Mouse (Mus musculus) erythroblast, embryonic 14.5 days (primary cell): ENCODE measurements around the gene Ccdc81. TPM values are rescaled to one million over a fixed set of nuclear protein-coding genes. Genes with fewer than 3 reads are reported as not detected.

Experiments used
- H3K27me3 ChIP-seq: 2 replicates; pipeline ENCODE4 v1.6.1; 2012; ENCODE audit warnings: inconsistent platforms; ENCODE audit not compliant: control insufficient read depth
- H3K36me3 ChIP-seq: 2 replicates; pipeline ENCODE4 v1.6.1; 2012; ENCODE audit warnings: mild to moderate bottlenecking, inconsistent platforms; ENCODE audit not compliant: control insufficient read depth
- H3K4me1 ChIP-seq: 2 replicates; pipeline ENCODE4 v1.6.1; 2012; ENCODE audit warnings: inconsistent platforms; ENCODE audit not compliant: control insufficient read depth
- H3K4me3 ChIP-seq: replicated peaks from 2 replicates; pipeline ENCODE3; 2012; ENCODE audit warnings: moderate library complexity, mild to moderate bottlenecking, inconsistent platforms
- H3K9me3 ChIP-seq: 2 replicates; pipeline ENCODE4 v1.6.1; 2012; ENCODE audit warnings: low read length, inconsistent platforms, mixed read lengths; ENCODE audit not compliant: control insufficient read depth
- GATA1 ChIP-seq: IDR thresholded peaks from 2 replicates; pipeline ENCODE4 v1.6.1; 2012; ENCODE audit warnings: low read length, inconsistent platforms, mixed read lengths
- TAL1 ChIP-seq: IDR thresholded peaks from 3 replicates; pipeline ENCODE4 v1.6.1; 2012; ENCODE audit warnings: low read length, inconsistent platforms, mixed read lengths
- polyA plus RNA-seq: library from polyadenylated mRNA; stranded (reverse); fragments of >175 nt; gene quantifications from 2 replicates; pipeline ENCODE4 v1.2.3, GENCODE M21; 2012

Gene Ccdc81
- polyA plus RNA-seq, 1 experiment: not detected

DNA sequence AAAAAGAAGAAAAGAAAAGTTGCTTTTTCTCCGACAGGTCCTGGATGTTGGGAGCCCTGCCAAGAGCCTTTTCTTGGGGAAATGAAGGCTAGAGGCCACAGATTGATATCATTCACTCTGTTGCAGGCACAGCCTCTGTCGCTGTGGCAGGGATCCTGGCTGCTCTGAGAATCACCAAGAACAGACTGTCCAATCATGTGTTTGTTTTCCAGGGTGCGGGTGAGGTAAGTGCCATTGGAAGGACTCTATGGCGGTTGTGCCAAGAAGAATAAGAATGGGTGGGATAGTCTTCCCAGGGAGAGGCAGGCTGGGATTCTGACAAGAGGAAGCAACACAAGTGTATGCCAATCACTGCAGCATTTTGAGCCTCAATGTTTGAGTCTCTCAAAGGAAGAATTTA is 57.8 kb downstream of the Ccdc81 start:
- no peaks in the 10 kb centered on the region for H3K9me3 ChIP-seq
- H3K4me3 ChIP-seq: no peak overlapping the region
- no peaks in the 10 kb centered on the region; the same call in 1 of the 2 replicates for H3K4me1 ChIP-seq
- H3K36me3 ChIP-seq: no peaks in the 10 kb centered on the region
- no peaks in the 10 kb centered on the region for H3K27me3 ChIP-seq
- TF ChIP-seq GATA1 (no peak), TAL1 (no peak)

DNA sequence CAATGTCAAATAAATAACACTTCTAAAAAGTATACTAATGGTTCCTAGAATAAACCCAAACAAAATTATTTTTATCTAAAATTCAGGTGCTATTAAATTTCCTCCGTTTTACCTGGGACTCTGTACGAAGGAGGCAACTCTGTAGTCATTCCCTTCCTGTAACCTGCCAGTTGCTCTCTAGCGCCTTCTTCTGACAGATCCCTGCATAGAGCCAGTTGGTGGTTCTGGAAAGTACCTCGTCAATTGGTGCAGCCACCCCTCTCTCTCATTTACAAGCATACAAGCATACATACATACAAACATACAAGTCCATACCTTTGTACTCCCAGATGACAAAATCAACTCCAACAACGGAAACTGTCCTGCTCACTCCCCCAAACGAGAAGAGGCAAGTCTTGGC is 59.9 kb downstream of the Ccdc81 start:
- Histone ChIP-seq H3K27me3 (no peaks in the 10 kb centered on the region), H3K36me3 (no peaks in the 10 kb centered on the region), H3K4me1 (no peaks in the 10 kb centered on the region; the same call in 1 of the 2 replicates), H3K9me3 (no peaks in the 10 kb centered on the region), H3K4me3 (no peak overlapping the region)
- TF ChIP-seq TAL1 (no peak), GATA1 (no peak)

DNA sequence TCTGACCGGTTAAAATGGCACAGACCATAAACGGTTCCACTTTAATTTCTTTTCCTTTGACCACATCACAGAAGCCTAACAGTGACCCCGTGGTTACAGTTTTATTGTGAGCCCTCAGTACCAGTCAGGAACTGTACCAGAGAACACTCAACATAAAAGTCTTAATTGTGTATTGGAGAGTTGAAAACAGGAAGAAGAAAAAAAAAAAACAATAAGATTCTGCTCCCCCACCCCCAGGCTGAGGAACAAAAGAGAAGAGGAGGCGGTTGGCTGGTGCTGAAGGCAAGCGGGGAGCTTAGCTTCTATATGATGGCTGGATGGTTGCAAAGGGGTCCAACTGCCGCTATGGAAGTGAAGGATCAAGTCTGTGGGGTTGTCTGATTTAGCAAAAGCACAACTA is 60.3 kb downstream of the Ccdc81 start:
- TF ChIP-seq GATA1: no peak
- TF ChIP-seq TAL1: no peak

DNA sequence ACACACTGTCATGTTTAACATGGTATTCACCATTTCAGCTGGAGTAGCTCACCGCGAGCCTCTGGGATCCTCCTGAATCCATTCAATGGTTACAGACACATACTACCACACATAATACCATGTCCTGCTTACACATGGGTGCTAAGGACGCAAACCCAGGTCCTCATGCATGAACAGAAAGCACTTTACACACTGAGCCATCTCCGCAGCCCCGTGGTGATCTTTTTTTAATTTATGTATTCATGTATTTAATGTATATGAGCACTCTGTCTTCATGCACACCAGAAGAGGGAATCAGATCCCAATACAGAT is 61.1 kb downstream of the Ccdc81 start:
- H3K27me3 ChIP-seq: no peaks in the 10 kb centered on the region
- H3K36me3 ChIP-seq: no peaks in the 10 kb centered on the region
- TF ChIP-seq GATA1 (no peak), TAL1 (no peak)
- no peaks in the 10 kb centered on the region; the same call in 1 of the 2 replicates for H3K4me1 ChIP-seq
- no peaks in the 10 kb centered on the region for H3K9me3 ChIP-seq
- no peak overlapping the region for H3K4me3 ChIP-seq

More for the DNA sequence above, 60.3 kb downstream of the Ccdc81 start:
- Histone ChIP-seq H3K4me1 (no peaks in the 10 kb centered on the region; the same call in 1 of the 2 replicates), H3K36me3 (no peaks in the 10 kb centered on the region), H3K4me3 (no peak overlapping the region), H3K27me3 (no peaks in the 10 kb centered on the region), H3K9me3 (no peaks in the 10 kb centered on the region)

DNA sequence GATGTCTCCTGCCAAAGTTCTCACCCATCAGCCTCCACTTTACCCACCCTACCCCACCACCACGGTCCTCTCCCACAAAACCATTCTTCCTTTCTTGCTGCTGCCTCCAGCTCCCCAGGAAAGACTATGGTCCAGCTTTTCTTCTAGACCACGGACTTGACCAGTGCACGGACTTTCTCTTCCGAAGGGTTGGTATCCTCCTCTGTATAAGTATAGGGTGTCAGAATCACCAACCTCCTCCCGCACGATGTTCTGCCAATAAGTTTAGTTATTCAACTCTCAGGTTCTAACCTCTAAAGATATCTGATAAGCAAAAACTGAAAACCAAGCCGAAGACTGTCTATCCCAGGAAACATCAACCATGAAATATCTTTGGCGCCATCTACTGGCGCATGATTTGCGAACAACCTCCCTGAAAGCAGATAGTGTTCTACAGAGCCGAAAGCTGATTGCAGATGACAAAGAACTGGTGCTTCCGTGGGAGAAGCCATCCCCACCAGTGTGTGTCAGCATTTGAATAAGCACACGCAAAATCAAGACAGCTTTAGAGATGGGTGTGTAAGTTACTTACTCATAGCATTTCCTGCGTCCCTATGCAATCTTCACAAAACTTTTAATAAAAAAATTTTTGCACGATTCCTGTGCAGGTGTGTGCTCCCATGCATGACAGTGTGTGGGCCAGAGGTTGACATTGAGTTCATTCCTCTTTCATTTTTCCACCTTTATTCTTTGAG is 61.6 kb downstream of the Ccdc81 start:
- Histone ChIP-seq H3K36me3 (no peaks in the 10 kb centered on the region), H3K4me1 (no peaks in the 10 kb centered on the region; the same call in 1 of the 2 replicates), H3K9me3 (no peaks in the 10 kb centered on the region), H3K27me3 (no peaks in the 10 kb centered on the region), H3K4me3 (no peak overlapping the region)
- TF ChIP-seq GATA1 (no peak; the same call in 1 of the 2 replicates), TAL1 (no peak)

DNA sequence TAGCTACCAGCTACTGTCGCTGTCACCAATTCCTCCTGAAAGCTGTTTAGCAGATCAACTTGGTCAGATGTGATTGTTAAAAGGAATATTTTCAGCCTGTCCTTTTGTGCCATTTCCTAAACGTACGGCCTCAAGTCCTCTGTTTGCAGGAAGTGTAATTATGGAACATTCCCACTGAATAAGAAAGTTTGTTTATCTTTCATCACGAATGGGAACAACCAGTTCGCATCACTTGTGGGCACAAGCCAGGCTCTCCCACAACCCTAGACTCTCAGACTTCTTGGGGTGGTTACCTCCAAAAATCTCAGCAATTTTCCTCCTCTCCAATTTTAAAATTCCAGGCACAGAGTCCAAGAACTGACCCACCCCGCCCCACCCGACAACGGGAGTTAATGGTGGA is 63.7 kb downstream of the Ccdc81 start:
- no peak for TF ChIP-seq GATA1
- TF ChIP-seq TAL1: no peak
- Histone ChIP-seq H3K4me1 (no peaks in the 10 kb centered on the region; the same call in 1 of the 2 replicates), H3K36me3 (no peaks in the 10 kb centered on the region), H3K4me3 (no peak overlapping the region), H3K27me3 (no peaks in the 10 kb centered on the region), H3K9me3 (no peaks in the 10 kb centered on the region)

DNA sequence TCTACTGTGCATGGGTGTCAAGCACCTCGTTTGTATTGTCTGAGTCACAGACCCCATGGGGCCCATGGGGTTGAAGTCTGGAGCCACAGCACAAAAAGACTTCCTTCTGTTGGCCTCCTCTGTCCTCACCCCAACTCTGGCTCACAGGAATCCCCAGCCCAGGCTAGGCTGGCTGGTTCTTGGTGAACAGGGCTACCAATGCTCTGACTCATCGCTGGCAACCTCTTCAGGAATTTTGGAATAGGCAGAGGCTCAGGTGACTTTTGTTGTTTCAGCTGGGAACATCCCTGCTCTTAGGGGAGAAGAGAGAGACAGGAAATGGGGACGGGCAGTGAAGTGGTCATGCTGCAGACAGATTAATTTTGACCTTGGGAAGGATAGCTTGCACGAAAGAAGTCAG is 65.6 kb downstream of the Ccdc81 start:
- Histone ChIP-seq H3K36me3 (no peaks in the 10 kb centered on the region), H3K27me3 (no peaks in the 10 kb centered on the region), H3K4me3 (no peak overlapping the region), H3K9me3 (no peaks in the 10 kb centered on the region), H3K4me1 (no peaks in the 10 kb centered on the region; the same call in 1 of the 2 replicates)
- no peak for TF ChIP-seq TAL1
- TF ChIP-seq GATA1: no peak

DNA sequence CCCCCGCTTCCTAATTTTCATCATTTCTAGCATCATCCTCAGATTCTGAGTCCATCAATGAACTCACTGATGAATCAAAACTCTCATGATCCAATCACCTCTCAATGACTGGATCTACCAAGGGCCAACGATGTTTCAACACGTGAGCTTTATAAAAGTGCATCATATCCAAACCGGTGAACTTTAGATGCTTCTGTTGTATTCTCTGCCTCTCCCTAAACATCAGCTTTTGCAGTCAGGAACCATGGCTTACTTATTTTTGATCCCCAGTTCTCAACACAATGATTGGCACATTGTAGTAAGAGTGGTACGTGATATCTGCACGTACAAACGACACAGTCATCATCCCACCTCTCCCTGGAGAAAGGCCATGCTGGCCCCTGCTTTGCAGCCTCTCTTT is 66.8 kb downstream of the Ccdc81 start:
- H3K9me3 ChIP-seq: no peaks in the 10 kb centered on the region
- no peaks in the 10 kb centered on the region for H3K4me1 ChIP-seq
- H3K36me3 ChIP-seq: no peaks in the 10 kb centered on the region
- no peaks in the 10 kb centered on the region for H3K27me3 ChIP-seq
- TF ChIP-seq TAL1 (no peak), GATA1 (no peak)
- H3K4me3 ChIP-seq: no peak overlapping the region

DNA sequence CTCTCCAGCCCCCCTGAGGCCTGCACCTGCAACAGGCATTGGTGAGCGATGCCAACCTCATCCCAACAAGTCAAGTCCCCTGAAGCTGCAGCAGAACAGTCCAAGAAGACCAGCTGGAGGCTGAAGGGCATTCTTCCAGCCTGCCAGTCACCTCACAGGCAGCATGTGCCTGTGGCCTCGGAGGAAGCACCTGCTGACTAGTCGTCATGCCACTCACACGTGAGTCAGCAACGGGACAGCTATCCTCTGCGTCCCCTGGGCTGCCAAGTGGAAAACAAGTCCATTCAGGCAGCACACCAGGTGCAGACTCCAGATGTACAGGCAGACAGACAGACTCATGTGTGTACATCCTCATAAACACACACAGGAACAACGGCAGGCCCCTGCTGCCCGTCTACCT is 67.9 kb downstream of the Ccdc81 start:
- TF ChIP-seq TAL1 (no peak), GATA1 (no peak)

DNA sequence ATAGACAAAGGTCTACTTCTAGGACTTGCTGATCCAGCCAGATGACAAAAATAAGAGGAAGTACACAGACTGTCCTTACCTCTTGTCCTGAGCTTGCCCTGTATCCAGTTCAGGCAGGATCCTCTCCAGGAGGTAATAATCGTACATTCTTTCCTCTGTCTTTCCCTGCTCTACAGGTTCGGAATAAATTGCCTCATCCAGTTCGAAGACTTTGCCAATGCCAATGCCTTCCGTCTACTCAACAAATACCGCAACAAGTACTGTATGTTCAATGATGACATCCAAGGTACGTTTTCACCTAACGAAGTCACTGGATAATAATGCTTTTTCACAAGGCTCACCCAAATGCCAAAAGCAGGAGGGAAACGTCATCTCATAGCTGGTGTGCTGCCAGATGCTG is 69.9 kb downstream of the Ccdc81 start:
- Histone ChIP-seq H3K9me3 (no peaks in the 10 kb centered on the region), H3K27me3 (no peaks in the 10 kb centered on the region), H3K4me3 (no peak overlapping the region), H3K36me3 (no peaks in the 10 kb centered on the region), H3K4me1 (no peaks in the 10 kb centered on the region)
- TF ChIP-seq GATA1: no peak
- no peak for TF ChIP-seq TAL1

More for the DNA sequence above, 67.9 kb downstream of the Ccdc81 start:
- Histone ChIP-seq H3K9me3 (no peaks in the 10 kb centered on the region), H3K4me1 (no peaks in the 10 kb centered on the region), H3K27me3 (no peaks in the 10 kb centered on the region), H3K4me3 (no peak overlapping the region), H3K36me3 (no peaks in the 10 kb centered on the region)
